Mouse (Mus musculus): ENCODE data around the gene Unc5b. TPM values are rescaled to one million over a fixed set of nuclear protein-coding genes. Genes with fewer than 3 reads are reported as not detected.

Unc5b gene
- polyA plus RNA-seq, 1 experiment from 2014 or later = 2.6 TPM

DNA sequence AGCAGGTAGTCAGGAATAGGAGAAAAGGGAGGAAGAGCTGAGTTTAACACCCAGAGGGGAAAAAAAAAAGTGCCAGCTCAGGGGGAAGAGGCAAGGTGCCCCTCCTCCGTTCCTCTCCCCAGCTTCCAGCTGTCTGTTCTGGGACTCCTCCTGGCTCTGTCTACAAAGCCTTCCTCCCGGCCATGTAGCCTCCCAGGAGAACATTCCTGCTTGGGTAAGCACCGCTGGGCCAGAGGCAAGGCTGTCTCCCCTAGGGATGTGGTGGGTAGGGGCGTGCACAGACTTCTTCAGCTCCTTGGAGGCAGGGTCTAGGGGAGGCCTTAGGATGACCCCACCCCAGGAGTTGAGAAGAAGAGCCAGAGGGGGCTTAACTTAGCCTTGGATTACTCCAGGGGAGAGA is 26.5 kb downstream of the Unc5b start:
- Histone ChIP-seq H3K27me3 (replicated peaks; ENCODE audit: control insufficient read depth, insufficient read depth, low read length) (no peaks in the 10 kb centered on the region), H3K27ac (ENCODE audit: low read depth, low read length) (no peak overlapping the region), H3K4me1 (replicated peaks; ENCODE audit: control insufficient read depth, insufficient read depth, low read length) (peaks cover 5% of the 10 kb centered on the region; the same call in 1 of the 2 replicates), H3K4me3 (ENCODE audit: low read depth, low read length) (no peak overlapping the region), H3K4me2 (replicated peaks; ENCODE audit: low read depth) (no peak overlapping the region), H3K36me3 (ENCODE audit: control insufficient read depth, insufficient read depth) (no peaks in the 10 kb centered on the region), H3K9ac (ENCODE audit: low read depth, low read length) (no peak overlapping the region), H3K9me3 (ENCODE audit: control insufficient read depth) (no peaks in the 10 kb centered on the region)
- TF ChIP-seq CTCF (IDR thresholded peaks at IDR 0.05; ENCODE audit: low read depth) = no peak
- 70% methylated on average over 4 of the region's 4 CpGs for WGBS
- ATAC-seq = no peak

GRCm38 (mm10) chr10:60803971-60804370 is 27.4 kb downstream of the Unc5b start:
- Histone ChIP-seq H3K9me3 (ENCODE audit: control insufficient read depth) (no peaks in the 10 kb centered on the region), H3K9ac (ENCODE audit: low read depth, low read length) (no peak overlapping the region), H3K27ac (ENCODE audit: low read depth, low read length) (no peak overlapping the region), H3K4me2 (replicated peaks; ENCODE audit: low read depth) (no peak overlapping the region), H3K4me1 (replicated peaks; ENCODE audit: control insufficient read depth, insufficient read depth, low read length) (peaks cover 5% of the 10 kb centered on the region; the same call in 1 of the 2 replicates), H3K27me3 (replicated peaks; ENCODE audit: control insufficient read depth, insufficient read depth, low read length) (no peaks in the 10 kb centered on the region), H3K4me3 (ENCODE audit: low read depth, low read length) (no peak overlapping the region), H3K36me3 (ENCODE audit: control insufficient read depth, insufficient read depth) (no peaks in the 10 kb centered on the region)
- 80% methylated on average over 10 of the region's 10 CpGs for WGBS
- no peak for TF ChIP-seq CTCF (IDR thresholded peaks at IDR 0.05; ENCODE audit: low read depth)
- ATAC-seq = no peak

DNA sequence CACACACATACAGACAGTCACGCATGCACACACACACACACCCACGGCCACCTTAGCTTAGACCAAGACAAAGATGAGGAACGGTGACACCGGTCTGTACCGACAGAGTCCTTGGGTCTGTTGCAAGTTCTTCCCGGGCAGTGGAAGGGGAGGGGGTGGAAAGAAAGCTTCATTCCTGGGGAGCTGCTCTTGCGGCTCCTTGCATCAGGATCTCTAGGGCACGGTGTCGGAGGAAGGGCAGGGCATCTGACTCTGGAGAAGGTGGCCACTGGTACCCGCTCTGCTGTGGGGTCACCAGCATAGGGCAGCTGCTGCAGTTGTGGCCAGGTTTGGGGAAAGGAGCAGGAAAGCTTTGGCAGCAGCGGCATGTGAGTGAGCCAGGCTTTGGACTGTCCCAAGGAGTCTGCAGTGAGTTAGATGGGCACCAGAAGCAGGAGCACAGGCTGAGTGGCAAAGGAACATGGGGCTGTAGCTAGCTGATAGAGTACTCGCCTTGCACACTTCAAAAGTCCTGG is 29.4 kb downstream of the Unc5b start:
- Histone ChIP-seq H3K4me2 (replicated peaks; ENCODE audit: low read depth) (no peak overlapping the region), H3K36me3 (ENCODE audit: control insufficient read depth, insufficient read depth) (no peaks in the 10 kb centered on the region), H3K4me3 (ENCODE audit: low read depth, low read length) (no peak overlapping the region), H3K27me3 (replicated peaks; ENCODE audit: control insufficient read depth, insufficient read depth, low read length) (no peaks in the 10 kb centered on the region), H3K9me3 (ENCODE audit: control insufficient read depth) (no peaks in the 10 kb centered on the region), H3K9ac (ENCODE audit: low read depth, low read length) (no peak overlapping the region), H3K4me1 (replicated peaks; ENCODE audit: control insufficient read depth, insufficient read depth, low read length) (peaks cover 8% of the 10 kb centered on the region; the same call in 1 of the 2 replicates), H3K27ac (ENCODE audit: low read depth, low read length) (no peak overlapping the region)
- 70% methylated on average over 12 of the region's 12 CpGs for WGBS
- no peak for ATAC-seq
- TF ChIP-seq CTCF (IDR thresholded peaks at IDR 0.05; ENCODE audit: low read depth) = no peak

- Histone ChIP-seq H3K9me3 (ENCODE audit: control insufficient read depth) (no peaks in the 10 kb centered on the region), H3K9ac (ENCODE audit: low read depth, low read length) (no peak overlapping the region), H3K27ac (ENCODE audit: low read depth, low read length) (no peak overlapping the region), H3K4me3 (ENCODE audit: low read depth, low read length) (no peak overlapping the region), H3K36me3 (ENCODE audit: control insufficient read depth, insufficient read depth) (no peaks in the 10 kb centered on the region), H3K4me2 (replicated peaks; ENCODE audit: low read depth) (no peak overlapping the region), H3K27me3 (replicated peaks; ENCODE audit: control insufficient read depth, insufficient read depth, low read length) (no peaks in the 10 kb centered on the region), H3K4me1 (replicated peaks; ENCODE audit: control insufficient read depth, insufficient read depth, low read length) (peaks cover 8% of the 10 kb centered on the region; the same call in 1 of the 2 replicates)
- no peak for TF ChIP-seq CTCF (IDR thresholded peaks at IDR 0.05; ENCODE audit: low read depth)
- ATAC-seq = no peak
- WGBS = 23% methylated on average over 11 of the region's 11 CpGs
Observed at GRCm38 (mm10) chr10:60801168-60801897, 30.0 kb downstream of the Unc5b start.

DNA sequence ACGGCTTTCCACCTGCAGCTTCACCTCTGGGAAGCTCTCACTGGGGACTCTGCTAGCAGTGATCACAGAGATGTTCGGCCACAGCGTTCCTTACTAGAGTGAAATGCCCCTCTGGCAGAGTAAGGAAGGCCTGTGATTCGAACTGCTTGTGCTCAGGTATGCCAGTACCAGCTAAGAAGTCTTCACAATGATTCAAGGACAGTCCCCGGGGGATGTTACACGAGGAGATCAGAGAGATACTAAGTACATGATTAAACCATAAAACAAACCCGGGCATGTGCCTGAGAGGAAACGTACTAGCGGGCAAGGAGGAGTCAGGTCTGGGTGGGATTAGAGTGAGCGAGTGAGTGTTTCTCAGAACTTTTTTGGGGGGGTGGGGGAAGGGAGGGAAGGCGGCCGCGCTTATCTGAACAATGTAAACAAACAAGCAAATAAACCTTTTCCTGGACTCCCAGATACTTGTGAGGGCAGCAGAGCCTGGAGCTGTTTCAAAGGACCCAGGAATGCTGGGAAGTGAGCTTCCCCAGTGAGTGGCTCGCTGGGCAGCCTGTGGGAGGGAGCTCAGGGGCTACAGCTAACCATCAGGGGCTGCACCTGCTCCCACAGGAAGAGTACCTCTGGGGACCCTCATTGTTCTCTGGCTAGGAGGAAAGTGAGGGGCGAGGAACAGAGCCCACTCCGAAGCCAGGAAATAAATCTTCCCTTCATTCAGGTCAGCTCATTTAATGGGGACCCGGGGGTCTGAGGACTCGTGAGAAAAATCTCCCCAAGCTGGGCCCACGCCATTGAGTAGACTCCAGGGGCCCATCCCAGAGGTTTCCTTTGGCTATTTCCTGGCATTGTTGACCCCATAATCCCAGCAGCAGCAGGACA is 30.9 kb downstream of the Unc5b start:
- no peak overlapping the region for H3K4me3 ChIP-seq (ENCODE audit: low read depth, low read length)
- no peak for ATAC-seq
- H3K27ac ChIP-seq (ENCODE audit: low read depth, low read length) = no peak overlapping the region
- no peaks in the 10 kb centered on the region for H3K9me3 ChIP-seq (ENCODE audit: control insufficient read depth)
- no peak overlapping the region for H3K9ac ChIP-seq (ENCODE audit: low read depth, low read length)
- H3K4me2 ChIP-seq (replicated peaks; ENCODE audit: low read depth) = no peak overlapping the region
- peaks cover 8% of the 10 kb centered on the region; the same call in 1 of the 2 replicates for H3K4me1 ChIP-seq (replicated peaks; ENCODE audit: control insufficient read depth, insufficient read depth, low read length)
- no peaks in the 10 kb centered on the region for H3K27me3 ChIP-seq (replicated peaks; ENCODE audit: control insufficient read depth, insufficient read depth, low read length)
- no peak for TF ChIP-seq CTCF (IDR thresholded peaks at IDR 0.05; ENCODE audit: low read depth)
- H3K36me3 ChIP-seq (ENCODE audit: control insufficient read depth, insufficient read depth) = no peaks in the 10 kb centered on the region
- 30% methylated on average over 19 of the region's 19 CpGs for WGBS

All from intestine, postnatal 0 days (tissue).